Mouse (Mus musculus): Measurements from ENCODE around the gene Rnf4.

The Rnf4 gene

DNA sequence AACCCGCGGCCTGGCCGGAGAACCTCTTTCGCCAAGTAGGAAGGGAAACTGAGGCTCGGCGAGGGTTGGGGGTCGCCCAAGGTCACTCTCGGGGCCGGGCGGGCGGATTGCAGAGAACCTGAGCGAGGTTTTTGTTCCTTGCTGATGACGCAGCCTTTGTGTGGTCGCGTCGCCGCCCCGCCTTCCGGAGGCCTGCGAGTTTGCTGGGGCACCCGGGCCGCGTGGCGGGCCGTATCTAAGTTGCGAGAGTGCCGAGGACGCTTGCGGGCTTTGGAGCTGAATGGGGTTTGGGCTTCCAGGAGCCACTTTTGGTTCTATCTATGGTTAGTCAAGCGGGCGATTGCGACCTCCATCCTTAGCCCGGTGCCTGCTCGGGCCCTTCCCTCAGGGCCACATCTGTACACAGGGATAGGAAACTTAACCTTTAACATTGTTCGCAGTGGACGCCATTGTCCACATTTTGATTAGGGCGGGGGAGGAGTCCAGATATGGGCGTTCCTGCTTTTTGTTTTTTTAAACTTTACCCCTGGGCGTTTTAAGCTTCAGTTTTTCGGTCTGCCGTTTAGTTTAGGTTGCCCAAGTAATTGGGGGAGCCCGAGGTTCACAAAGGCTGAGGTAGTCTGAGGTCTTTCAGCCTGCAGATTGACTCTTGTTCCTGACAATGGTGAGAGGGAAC is 824 bp downstream of the Rnf4 start:
- DNase-seq (ENCODE audit: low spot score in 2 of 2), result peak in 1 of 2 experiments; percentile 27

DNA sequence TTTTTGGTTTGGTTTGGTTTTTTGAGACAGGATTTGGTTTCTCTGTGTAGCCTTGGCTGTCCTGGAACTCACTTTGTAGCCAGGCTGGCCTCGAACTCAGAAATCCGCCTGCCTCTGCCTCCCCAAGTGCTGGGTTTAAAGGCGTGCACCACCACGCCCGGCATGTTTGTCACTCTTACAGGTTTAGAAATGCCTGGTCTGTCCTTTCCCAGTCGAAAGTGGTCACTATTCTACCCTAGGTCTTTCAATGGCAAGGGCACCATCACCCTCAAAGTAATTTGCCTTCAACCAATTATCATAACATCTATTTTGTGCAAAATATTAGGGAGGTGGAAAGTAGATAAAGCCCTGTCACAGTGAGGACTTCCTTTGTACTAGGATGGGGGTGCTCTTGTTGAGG is 4.2 kb downstream of the Rnf4 start:
- no peak for DNase-seq (ENCODE audit: low spot score in 2 of 2)

DNA sequence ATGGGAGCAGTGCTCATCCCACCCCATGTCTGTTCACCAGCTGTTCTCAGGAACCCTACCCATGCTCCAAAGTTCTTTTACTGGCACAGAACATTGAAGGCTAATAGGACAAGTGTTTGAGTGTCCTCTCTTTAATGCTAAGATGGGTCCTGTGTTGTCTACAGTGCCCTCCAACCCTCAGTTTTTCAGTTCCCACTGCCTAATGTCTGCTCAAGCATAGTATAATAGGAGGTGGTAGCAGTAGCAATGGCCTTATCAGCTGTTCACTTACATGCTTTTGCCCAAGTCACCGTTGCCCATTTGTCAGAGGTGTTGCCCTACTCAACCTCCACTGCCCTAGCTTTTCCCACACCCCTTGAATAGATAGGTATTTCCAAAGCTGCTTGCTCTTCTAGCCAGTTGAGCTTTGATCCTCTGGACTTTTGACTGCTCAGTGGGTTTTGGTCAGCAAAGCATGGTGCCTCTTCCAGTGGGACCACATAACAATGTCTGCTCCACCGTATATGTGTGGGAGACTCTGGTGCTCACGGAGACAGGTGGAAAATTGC is 16.1 kb downstream of the Rnf4 start:
- DNase-seq (ENCODE audit: low spot score in 2 of 2), result no peak

DNA sequence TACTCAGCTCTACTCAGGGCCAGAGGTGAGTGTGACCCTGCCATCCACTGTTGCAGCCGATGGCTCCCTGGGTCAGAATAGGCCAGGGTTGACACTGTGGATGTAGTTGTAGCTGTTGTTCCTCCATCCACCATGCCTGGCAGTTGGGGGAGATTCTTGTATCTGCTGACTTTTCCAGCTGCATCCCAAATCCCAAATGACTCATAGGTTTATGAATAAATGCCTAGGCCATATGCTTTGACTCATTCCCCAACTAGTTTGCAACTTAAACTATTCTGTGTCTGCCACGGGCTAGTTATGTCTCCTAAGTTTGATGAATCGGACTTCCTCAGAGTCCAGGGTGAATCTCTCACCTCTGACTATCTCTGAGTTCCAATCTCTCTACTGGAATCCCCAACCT is 24.2 kb downstream of the Rnf4 start:
- DNase-seq (ENCODE audit: low spot score in 2 of 2), result no peak

DNA sequence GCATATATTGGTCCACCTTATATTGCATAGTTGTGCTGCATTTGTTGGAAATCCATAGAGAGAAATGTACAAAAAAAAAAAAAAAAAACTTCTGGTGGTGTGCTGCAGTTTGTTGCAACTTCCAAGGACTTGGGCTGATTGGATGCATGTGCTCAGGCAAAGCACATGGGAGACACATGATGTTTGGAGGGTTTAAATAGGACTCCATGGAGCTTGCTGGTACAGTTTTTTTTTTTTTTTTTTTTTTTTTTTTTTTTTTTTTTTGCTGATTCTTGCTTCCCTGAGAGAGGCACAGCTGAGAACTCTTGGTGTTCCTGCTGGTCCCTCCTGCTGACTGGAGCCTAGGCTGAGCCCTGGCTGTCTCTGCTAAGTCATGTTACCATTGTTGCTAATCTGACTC is 27.0 kb downstream of the Rnf4 start:
- DNase-seq (ENCODE audit: low spot score in 2 of 2), result no peak

DNA sequence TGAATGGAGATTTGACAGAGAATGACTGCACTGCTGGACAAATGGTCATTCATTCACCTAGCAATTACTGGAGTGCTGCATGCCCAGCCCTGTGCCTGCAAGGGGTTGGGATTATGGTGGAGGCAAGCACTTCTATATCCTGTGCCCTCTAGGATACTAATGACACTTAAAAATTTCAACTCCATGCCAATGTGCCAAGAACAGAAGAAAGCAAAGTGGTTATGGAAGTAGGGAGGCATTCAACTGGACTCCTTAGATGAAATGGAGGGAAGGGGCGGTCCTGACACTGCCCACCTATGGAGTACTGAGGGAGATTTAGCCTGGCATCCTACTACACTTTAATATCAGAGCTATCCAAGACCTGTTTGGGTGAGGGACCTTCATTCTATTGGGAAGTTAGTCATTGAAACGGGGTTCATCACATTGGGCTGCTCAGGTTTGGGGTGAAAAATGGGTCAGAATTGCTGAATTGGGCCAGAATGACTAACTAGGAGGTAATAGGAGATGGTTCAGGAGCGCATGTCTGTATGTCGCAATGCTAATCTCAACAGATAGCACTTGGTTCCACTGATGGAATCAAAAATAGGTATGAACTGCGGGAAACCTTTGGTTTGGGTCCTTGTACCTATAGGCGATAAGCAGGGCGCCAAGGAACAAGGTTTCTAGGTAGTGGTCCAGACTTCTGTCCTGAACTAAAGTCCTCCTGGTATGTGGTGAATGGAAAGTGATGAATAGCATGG is 32.6 kb downstream of the Rnf4 start:
- no peak for DNase-seq (ENCODE audit: low spot score in 2 of 2)

DNA sequence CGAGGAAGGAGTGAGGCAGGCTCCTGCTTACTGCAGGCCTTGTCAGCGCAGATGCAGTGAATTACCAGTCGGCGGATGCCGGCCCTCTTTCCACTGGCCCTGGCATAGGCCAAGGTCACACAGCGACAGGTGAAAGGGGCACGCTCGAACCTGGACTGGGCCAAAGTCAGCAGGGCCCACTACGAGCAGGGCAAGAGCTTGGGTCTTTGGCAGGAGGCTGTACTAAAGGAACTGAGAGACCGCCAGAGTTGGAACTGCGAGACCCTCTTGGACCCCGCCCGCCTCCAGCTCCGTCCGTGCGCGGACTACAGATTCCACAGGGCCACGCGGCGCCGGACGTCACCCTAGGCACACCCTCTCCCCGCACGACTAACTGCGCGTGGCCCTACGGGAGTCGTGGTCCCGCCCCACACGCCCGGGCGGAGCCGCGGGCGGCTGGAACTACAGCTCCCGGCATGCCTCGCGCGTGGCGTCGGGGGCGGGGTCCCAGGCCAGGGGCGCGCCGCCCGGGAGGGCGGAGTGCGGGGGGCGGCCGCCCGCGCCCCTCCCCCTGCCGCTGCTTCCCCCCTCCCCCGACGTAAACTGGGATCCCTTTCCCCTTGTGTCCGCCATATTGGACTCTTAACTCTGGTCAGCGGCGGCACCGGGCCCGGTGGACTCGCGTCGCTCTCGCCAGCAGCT is 33.4 kb downstream of the Rnf4 start, which contains the start of gene Fam193a:
TSS of gene Fam193a (plus strand) at position 593 of the 681 bp plus-strand sequence.
- peak; percentile 94 to 95 for DNase-seq (ENCODE audit: low spot score in 2 of 2)

DNA sequence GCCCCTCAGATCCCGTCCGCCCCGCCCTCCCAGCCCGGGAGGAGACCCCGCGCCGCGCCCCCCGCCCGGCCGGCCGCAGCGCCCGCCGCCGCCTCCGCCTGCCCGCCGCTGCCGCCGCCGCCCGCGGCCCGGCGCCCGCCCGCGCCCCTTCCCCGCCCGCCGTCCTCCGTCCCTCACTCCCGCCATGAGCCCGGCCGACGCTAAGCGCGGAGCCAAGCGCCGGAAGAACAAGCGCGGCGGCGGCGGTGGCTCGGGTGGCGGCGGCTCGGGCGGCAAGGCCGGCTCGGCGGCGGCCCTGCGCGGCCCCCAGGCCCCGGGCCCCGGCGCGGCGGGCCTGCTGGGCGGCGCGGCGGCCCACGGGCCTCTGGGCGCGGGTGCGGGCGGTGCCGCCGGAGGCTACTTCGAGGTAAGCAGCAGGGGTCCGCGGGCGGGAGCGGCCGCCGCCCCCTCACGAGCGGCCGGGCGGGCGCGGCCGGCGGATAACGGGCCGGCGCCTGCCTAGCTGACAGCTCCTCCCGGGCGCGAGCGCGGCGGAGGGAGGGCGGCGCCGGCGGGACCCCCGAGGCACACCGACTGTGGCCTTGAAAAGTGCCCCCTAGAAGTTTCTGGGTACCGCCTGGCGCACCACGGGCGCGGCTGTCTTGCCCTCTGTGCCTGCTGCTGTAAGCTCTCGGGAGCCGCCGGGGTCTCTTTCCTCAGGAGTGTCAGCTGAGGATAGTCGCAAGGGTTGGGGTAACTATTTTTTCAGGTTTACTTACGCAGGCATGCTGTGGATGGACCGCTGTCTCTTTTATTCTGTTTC is 34.1 kb downstream of the Rnf4 start:
- peak; percentile 31 to 33 for DNase-seq (ENCODE audit: low spot score in 2 of 2)

DNA sequence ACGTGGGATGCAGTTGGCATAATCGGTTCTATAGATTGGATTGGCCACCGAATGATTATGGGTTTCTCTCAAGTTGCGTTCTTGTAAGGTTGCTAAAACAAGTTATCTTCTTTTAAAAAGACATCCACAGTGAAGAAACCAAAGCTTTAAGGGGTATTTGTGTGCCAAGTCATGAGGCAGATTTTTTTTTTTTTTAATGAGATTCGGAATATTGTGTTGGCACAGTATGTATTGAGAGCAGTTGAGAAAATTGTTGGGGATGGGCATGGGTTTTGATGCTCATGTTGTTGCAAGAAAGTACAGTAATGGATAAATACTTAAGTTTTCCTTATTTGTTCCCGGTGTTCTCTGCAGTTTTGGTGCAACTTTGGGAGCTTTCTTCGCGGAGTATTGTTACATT is 34.8 kb downstream of the Rnf4 start:
- DNase-seq (ENCODE audit: low spot score in 2 of 2), result no peak

DNA sequence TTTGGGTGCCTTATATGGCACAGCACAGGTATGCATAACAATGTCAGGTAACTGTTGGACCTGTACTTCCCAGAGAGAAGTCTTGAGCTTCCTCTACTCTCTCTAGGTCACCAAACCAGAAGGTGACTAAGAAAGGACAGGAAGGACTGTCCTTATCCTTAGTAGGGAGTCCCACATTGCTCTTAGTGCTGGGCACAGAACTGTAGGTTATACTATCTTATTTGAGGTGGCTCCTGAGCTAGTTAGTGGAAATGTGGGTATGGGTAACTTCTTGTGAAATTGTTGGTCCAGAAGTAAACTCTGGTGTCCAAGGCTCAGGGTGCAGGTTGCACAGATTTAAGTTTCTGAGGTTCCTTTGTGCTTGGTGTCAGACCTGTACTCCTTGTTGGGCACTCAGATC is 36.1 kb downstream of the Rnf4 start:
- no peak for DNase-seq (ENCODE audit: low spot score in 2 of 2)

DNA sequence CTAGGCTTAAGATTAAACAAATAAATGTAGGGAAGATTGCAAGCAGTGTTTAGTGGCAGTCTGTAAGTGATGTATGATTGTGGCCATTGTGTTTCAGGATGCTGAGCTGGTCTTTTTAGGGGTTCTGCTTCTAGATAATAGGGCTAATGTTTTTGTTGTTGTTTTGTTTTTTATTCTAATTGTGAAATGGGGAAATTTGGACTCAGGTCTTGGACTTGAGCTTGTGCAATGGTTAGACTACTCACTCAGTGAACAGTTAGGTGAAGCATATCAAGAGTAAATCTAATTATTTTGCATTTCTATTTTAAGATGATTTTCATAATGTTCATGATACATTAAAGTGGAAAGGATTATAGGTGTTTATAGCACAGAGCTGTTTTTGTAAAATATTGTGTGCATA is 36.5 kb downstream of the Rnf4 start:
- DNase-seq (ENCODE audit: low spot score in 2 of 2), result no peak

DNA sequence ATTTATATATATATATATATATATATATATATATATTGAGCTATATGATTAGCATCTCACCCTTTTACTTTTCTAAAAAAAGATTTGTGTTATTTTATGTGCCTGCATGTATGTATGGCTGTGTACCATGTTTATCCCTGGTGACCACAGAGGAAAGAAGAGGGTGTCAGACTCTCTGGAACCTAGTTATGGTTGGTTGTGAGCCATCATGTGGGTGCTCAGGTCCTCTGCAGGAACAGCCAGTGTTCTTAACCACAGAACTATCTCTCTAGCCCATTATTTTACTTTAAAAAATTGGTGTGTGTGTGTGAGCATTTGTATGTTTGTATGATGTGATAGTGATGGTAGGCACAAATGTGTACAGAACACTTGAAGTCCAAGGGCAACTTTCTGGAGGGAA is 42.7 kb downstream of the Rnf4 start:
- DNase-seq (ENCODE audit: low spot score in 2 of 2), result no peak

DNA sequence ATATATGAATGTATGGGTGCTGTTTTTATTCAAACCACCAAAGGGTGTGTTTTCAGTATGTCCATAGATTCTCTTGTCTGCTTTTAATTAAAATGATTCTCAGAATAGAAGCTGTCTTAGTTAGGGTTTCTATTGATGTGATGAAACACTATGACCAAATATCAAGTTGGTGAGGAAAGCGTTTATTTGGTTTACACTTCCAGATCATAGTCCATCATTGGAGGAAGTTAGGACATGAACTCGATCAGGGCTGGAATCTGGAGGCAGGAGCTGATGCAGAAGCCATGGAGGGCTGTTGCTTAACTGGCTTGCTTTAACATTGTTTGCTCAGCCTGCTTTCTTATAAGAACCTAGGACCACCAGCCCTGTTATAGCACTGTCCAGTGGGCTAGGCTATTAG is 45.6 kb downstream of the Rnf4 start:
- no peak for DNase-seq (ENCODE audit: low spot score in 2 of 2)

DNA sequence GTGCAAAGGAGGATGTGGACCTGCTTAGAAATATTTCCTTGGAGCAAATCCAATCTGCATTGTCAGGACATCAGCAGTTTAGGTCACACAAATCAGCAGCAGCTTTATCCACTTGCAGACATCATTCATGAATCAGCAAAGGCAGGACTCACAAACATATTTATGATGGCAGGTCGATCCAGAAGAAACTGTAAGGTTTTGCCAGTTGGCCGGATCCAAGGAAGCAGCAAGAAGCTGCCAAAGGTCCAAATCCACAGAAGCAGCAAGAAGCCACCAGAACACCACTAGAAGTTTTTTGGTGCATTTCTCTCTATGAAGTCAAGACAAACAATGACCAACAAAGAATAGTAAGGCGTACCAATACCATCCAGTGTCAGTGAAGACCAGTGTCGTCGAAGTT is 49.5 kb downstream of the Rnf4 start:
- DNase-seq (ENCODE audit: low spot score in 2 of 2), result no peak

DNA sequence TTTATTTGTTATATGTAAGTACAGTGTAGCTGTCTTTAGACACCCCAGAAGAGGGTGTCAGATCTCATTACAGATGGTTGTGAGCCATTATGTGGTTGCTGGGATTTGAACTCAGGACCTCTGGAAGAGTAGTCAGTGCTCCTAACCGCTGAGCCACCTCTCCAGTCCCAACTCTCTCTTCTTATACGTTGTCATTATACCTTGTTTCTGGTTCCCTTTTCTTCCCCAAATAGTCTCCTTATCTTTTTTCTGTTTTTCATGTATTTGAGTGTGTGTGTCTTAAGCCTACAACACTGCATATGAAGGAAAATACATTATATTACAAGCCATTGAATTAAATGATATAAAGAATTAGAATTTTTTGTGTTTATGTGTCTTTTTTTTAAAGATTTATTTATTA is 50.7 kb downstream of the Rnf4 start:
- no peak for DNase-seq (ENCODE audit: low spot score in 2 of 2)

DNA sequence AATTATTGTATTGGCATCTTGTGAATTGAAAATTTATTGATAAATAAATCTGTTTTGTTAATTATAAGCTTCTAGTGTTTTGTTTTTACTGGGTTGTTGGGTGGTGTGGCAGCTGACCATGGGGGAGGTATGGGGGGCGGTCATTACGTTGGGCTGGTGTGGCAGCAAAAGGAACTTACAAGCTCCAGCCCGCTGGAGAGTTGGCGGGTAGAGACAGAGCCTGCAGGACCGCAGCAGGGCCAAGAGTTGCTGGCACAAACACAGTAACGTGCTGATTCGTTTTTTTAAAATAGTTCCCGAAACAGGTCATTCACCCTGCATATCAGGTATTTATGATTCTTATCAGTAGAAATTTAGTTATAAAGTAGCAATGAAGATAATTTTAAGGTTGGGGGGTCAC is 57.2 kb downstream of the Rnf4 start:
- no peak for DNase-seq (ENCODE audit: low spot score in 2 of 2)

DNA sequence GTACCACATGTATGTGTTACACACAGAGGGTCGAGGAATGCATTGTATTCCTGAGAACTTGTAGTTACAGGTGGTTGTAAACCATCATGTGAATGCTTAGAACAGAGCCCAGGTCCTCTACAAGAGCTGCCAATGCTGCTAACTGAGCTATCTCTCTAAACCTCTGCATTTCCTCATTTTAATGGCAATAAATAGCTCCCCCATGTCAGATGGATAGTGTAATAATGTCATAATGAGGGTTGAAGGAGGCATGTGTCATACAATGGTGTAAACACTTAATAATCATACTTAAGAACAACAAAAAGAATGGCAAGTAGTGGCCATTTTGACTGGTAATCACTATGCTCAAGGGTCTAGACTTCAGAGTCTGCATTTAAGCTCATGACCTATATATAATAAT is 59.3 kb downstream of the Rnf4 start:
- no peak for DNase-seq (ENCODE audit: low spot score in 2 of 2)

DNA sequence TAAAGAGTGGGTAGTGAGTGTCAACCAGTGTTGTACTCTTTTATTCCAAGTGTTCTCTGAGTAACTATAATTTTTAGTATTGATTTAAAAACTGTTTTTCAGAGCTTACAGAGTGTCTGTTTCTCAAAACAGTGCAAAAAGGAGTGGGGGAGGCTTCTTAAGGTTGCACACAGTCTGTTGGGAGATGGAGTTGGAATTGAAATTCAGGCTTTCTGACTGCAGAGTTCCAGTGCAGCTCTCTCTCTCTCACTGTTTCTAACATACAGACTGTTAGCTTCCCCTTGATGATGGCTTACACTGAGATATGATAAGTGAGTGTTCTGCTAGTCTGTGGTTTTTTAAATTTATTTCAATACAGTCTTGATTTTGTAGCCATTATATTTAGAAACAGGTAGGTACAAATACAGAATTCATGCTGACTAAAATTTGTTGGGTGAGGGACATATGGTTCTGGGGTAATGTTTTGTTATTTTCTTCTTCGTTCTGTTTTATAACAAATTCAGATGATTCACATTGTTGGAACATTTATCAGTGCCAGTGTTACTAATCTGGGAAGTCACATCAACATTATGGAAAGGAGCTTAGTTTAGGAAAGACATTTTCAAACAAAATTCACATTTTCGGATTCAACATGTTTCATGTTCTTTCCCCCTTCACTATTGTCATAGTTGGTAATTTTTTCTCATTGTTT is 59.9 kb downstream of the Rnf4 start:
- no peak for DNase-seq (ENCODE audit: low spot score in 2 of 2)

DNA sequence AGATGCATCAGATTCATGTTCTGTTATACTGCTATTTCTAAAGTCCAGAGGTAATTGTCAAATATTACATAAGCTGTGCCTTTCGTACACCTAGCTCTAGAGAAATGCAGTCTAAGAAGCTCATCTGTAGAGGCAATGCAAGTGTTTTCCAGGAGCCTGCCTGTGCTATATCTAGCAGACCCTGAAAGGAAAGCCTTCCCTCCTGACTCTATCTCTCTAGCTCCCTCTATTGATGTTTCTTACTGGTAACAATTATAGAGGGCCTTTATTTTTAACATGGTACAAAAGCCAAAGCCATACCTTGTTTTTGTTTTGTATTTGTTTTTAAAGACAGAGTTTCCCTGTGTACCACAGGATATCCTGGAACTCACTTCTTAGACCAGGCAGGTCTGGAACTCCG is 61.8 kb downstream of the Rnf4 start:
- no peak for DNase-seq (ENCODE audit: low spot score in 2 of 2)

DNA sequence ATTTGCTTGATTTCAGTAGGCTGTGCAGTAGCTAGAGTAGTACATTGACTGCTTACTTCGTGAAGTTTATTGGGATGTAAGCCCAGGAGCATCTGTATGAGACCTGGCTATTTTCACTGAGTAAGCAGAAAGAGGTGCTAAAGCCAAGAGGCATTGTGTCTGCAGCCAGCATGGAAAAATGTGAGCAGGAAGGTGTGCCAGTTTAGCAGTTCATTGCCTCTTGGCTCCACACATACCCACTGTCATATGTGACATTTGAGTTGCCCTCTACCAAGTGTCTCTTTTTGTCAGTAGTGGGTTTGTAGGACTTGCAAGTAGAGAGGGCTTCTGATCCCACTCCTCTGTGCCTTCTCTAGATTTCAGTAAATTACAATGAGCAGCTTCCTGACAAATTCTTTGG is 62.2 kb downstream of the Rnf4 start:
- DNase-seq (ENCODE audit: low spot score in 2 of 2), result no peak
